Mouse (Mus musculus) midbrain, embryonic 14.5 days (tissue): ENCODE results near the gene Npat. TPM values are rescaled to one million over a fixed set of nuclear protein-coding genes. Genes with fewer than 3 reads are reported as not detected.

Source experiments
- ATAC-seq: fragments of 200-750 bp; cut with Nextera tagmentation; 2 replicates; pipeline ENCODE4 v1.8.0; 2017; ENCODE audit warnings: moderate number of reproducible peaks, moderate library complexity; ENCODE audit not compliant: low FRiP score, low TSS enrichment
- DNase-seq: peaks from one replicate; pipeline ENCODE4 v3.0.0-alpha.2; 2015
- H3K27ac ChIP-seq: fragments of 300-500 bp; sonication (generic); replicated peaks from 2 replicates; pipeline ENCODE4 v1.5.1; 2014; ENCODE audit warnings: mild to moderate bottlenecking, low read depth, low read length, moderate library complexity
- H3K27me3 ChIP-seq: fragments of 300-500 bp; sonication (generic); 2 replicates; pipeline ENCODE4 v1.6.1; 2014; ENCODE audit warnings: low read length, control low read depth, mixed read lengths; ENCODE audit not compliant: control insufficient read depth, insufficient read depth
- H3K36me3 ChIP-seq: fragments of 300-500 bp; sonication (generic); 2 replicates; pipeline ENCODE4 v1.6.1; 2014; ENCODE audit warnings: low read length, control low read depth; ENCODE audit not compliant: control insufficient read depth, insufficient read depth
- H3K4me1 ChIP-seq: fragments of 300-500 bp; sonication (generic); 2 replicates; pipeline ENCODE4 v1.6.1; 2014; ENCODE audit warnings: mild to moderate bottlenecking, antibody characterized with exemption, low read length, control low read depth; ENCODE audit not compliant: control insufficient read depth, insufficient read depth
- H3K4me2 ChIP-seq: fragments of 300-500 bp; sonication (generic); 2 replicates; pipeline ENCODE4 v1.6.1; 2014; ENCODE audit warnings: mild to moderate bottlenecking, low read length, moderate library complexity
- H3K4me3 ChIP-seq: fragments of 300-500 bp; sonication (generic); replicated peaks from 2 replicates; pipeline ENCODE4 v1.5.1; 2014; ENCODE audit warnings: low read depth, low read length
- H3K9ac ChIP-seq: fragments of 300-500 bp; sonication (generic); replicated peaks from 2 replicates; pipeline ENCODE4 v1.6.1; 2014; ENCODE audit warnings: mild to moderate bottlenecking, low read length, moderate library complexity
- H3K9me3 ChIP-seq: fragments of 300-500 bp; sonication (generic); 2 replicates; pipeline ENCODE4 v1.6.1; 2016; ENCODE audit warnings: low read length, control low read depth, mixed read lengths; ENCODE audit not compliant: control insufficient read depth
- WGBS: fragments of 180-500 bp; shearing (Covaris S2); extraction: QIAGEN DNeasy Blood & Tissue Kit; methylation state at CpG from one replicate; pipeline ENCODE4 v1.1.7; 2014; 5-methylcytosine and 5-hydroxymethylcytosine counted together
- polyA plus RNA-seq: library from polyadenylated mRNA; unstranded; fragments of >200 nt; fragmentation: Nextera tagmentation; extraction: Ambion mirVana; gene quantifications from 2 replicates; pipeline ENCODE4 v1.2.1, GENCODE M21; 2014

Npat gene
- polyA plus RNA-seq, 1 experiment from 2014 or later, result 16.1 TPM

GRCm38 (mm10) chr9:53572516-53573307 lies 35.9 kb downstream of the Npat start:
- H3K4me2 ChIP-seq, result no peak overlapping the region
- no peak overlapping the region for H3K27ac ChIP-seq
- H3K27me3 ChIP-seq, result no peaks in the 10 kb centered on the region
- no peaks in the 10 kb centered on the region for H3K9me3 ChIP-seq
- H3K4me1 ChIP-seq, result no peaks in the 10 kb centered on the region
- H3K36me3 ChIP-seq, result peaks cover 53% of the 10 kb centered on the region
- ATAC-seq (no peak), DNase-seq (no peak)
- 96% methylated on average over 7 of the region's 7 CpGs for WGBS
- H3K4me3 ChIP-seq, result no peak overlapping the region
- no peak overlapping the region for H3K9ac ChIP-seq

GRCm38 (mm10) chr9:53575721-53576120 lies 38.9 kb downstream of the Npat start:
- H3K27me3 ChIP-seq, result no peaks in the 10 kb centered on the region
- H3K9ac ChIP-seq, result no peak overlapping the region
- no peaks in the 10 kb centered on the region for H3K9me3 ChIP-seq
- 91% methylated on average over 5 of the region's 5 CpGs for WGBS
- ATAC-seq, result no peak
- H3K4me2 ChIP-seq, result no peak overlapping the region
- peaks cover 49% of the 10 kb centered on the region for H3K36me3 ChIP-seq
- H3K4me3 ChIP-seq, result no peak overlapping the region
- no peaks in the 10 kb centered on the region for H3K4me1 ChIP-seq
- no peak for DNase-seq
- no peak overlapping the region for H3K27ac ChIP-seq

GRCm38 (mm10) chr9:53581870-53582269 lies 45.0 kb downstream of the Npat start:
- H3K4me2 ChIP-seq, result no peak overlapping the region
- no peaks in the 10 kb centered on the region for H3K4me1 ChIP-seq
- no peaks in the 10 kb centered on the region for H3K9me3 ChIP-seq
- H3K27me3 ChIP-seq, result no peaks in the 10 kb centered on the region
- no peak overlapping the region for H3K4me3 ChIP-seq
- no peak overlapping the region for H3K9ac ChIP-seq
- DNase-seq (no peak), ATAC-seq (no peak)
- no peak overlapping the region for H3K27ac ChIP-seq
- peaks cover 79% of the 10 kb centered on the region for H3K36me3 ChIP-seq
- WGBS, result 86% methylated on average over 4 of the region's 4 CpGs

- WGBS, result 10% methylated on average over 3 of the region's 3 CpGs
- H3K4me3 ChIP-seq, result no peak overlapping the region
- DNase-seq, result peak; percentile 74
Observed at GRCm38 (mm10) chr9:53594764-53595163, 57.9 kb downstream of the Npat start.

GRCm38 (mm10) chr9:53596971-53597600 lies 60.2 kb downstream of the Npat start:
- Histone ChIP-seq H3K4me1 (no peaks in the 10 kb centered on the region), H3K36me3 (peaks cover 22% of the 10 kb centered on the region), H3K27ac (no peak overlapping the region), H3K27me3 (no peaks in the 10 kb centered on the region), H3K9me3 (no peaks in the 10 kb centered on the region), H3K9ac (no peak overlapping the region), H3K4me2 (no peak overlapping the region), H3K4me3 (no peak overlapping the region)
- 92% methylated on average over 4 of the region's 4 CpGs for WGBS
- ATAC-seq, result no peak
- no peak for DNase-seq

More at GRCm38 (mm10) chr9:53594764-53595163, 57.9 kb downstream of the Npat start:
- no peaks in the 10 kb centered on the region for H3K4me1 ChIP-seq
- no peak overlapping the region for H3K9ac ChIP-seq
- no peak for ATAC-seq
- no peak overlapping the region for H3K4me2 ChIP-seq
- no peaks in the 10 kb centered on the region for H3K27me3 ChIP-seq
- H3K36me3 ChIP-seq, result peaks cover 35% of the 10 kb centered on the region
- no peaks in the 10 kb centered on the region for H3K9me3 ChIP-seq
- no peak overlapping the region for H3K27ac ChIP-seq

- H3K4me1 ChIP-seq, result no peaks in the 10 kb centered on the region
- peaks cover 10% of the 10 kb centered on the region for H3K36me3 ChIP-seq
- H3K4me3 ChIP-seq, result no peak overlapping the region
- no peak overlapping the region for H3K27ac ChIP-seq
- 69% methylated on average over 6 of the region's 6 CpGs for WGBS
- no peaks in the 10 kb centered on the region for H3K9me3 ChIP-seq
- DNase-seq (no peak), ATAC-seq (no peak)
- H3K4me2 ChIP-seq, result no peak overlapping the region
- H3K27me3 ChIP-seq, result no peaks in the 10 kb centered on the region
- H3K9ac ChIP-seq, result no peak overlapping the region
Observed at GRCm38 (mm10) chr9:53598631-53599030, 61.8 kb downstream of the Npat start.

GRCm38 (mm10) chr9:53601541-53601940 lies 64.7 kb downstream of the Npat start:
- H3K27ac ChIP-seq, result no peak overlapping the region
- H3K27me3 ChIP-seq, result no peaks in the 10 kb centered on the region
- no peak overlapping the region for H3K9ac ChIP-seq
- H3K4me2 ChIP-seq, result no peak overlapping the region
- DNase-seq, result no peak
- no peaks in the 10 kb centered on the region for H3K4me1 ChIP-seq
- no peak overlapping the region for H3K4me3 ChIP-seq
- no peaks in the 10 kb centered on the region for H3K9me3 ChIP-seq
- no peak for ATAC-seq
- WGBS, result 96% methylated on average over 2 of the region's 2 CpGs
- H3K36me3 ChIP-seq, result no peaks in the 10 kb centered on the region

- H3K9ac ChIP-seq, result no peak overlapping the region
- H3K27me3 ChIP-seq, result no peaks in the 10 kb centered on the region
- DNase-seq, result peak; percentile 8
- no peaks in the 10 kb centered on the region for H3K36me3 ChIP-seq
- ATAC-seq, result no peak
- no peak overlapping the region for H3K27ac ChIP-seq
- H3K4me1 ChIP-seq, result peaks cover under 1% of the 10 kb centered on the region; the same call in 1 of the 2 replicates
- 87% methylated on average over 1 of the region's 1 CpGs for WGBS
- H3K4me3 ChIP-seq, result no peak overlapping the region
- H3K9me3 ChIP-seq, result no peaks in the 10 kb centered on the region
- no peak overlapping the region for H3K4me2 ChIP-seq
Observed at GRCm38 (mm10) chr9:53603384-53603783, 66.5 kb downstream of the Npat start.

- H3K9me3 ChIP-seq, result no peaks in the 10 kb centered on the region
- DNase-seq (no peak), ATAC-seq (no peak)
- H3K4me3 ChIP-seq, result no peak overlapping the region
- H3K36me3 ChIP-seq, result no peaks in the 10 kb centered on the region
- H3K27me3 ChIP-seq, result no peaks in the 10 kb centered on the region
- H3K4me2 ChIP-seq, result no peak overlapping the region
- WGBS, result 90% methylated on average over 3 of the region's 3 CpGs
- no peak overlapping the region for H3K9ac ChIP-seq
- no peak overlapping the region for H3K27ac ChIP-seq
- peaks cover 3% of the 10 kb centered on the region; the same call in 1 of the 2 replicates for H3K4me1 ChIP-seq
Observed at GRCm38 (mm10) chr9:53603849-53604248, 67.0 kb downstream of the Npat start.
